Comparison of ENCODE assay signal across 9 mouse cellular contexts in the genomic region with DNA sequence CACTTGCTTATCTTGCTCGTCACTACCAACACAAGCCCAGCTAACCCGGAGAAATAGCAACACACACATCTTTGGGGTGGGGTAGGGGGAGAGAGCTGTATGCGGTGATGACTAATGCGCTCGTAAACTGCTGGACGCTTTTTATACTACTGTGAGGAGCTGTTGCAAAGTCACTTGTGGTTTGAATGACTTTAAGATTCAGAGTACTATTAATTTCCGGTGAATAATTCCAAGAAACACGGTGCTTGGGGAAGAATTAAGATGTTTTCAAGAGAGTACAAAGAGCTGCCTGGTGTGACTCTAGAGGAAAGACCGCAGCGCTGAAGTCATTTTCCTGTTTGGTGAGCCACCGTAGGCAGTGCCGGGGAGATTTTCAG. TPM values are rescaled to one million over a fixed set of nuclear protein-coding genes. Genes with fewer than 3 reads are reported as not detected.
DNase-seq lines count a peak whose midpoint lies in the region; ATAC-seq and TF ChIP-seq lines count a peak whose summit lies in the region.
"Had no signal": no experiment of that assay in that cellular context is flagged by ENCODE, and none has a peak within 500 bp of the region (broad histone marks: within the 10 kb centered on the region; RNA-seq: fewer than 3 reads in every experiment).

No protein-coding gene starts in this region.

- no peak for DNase-seq in lung, embryonic 14.5 days
- DNase-seq in lung, postnatal 10 days: no peak
- peak; percentile 73 for DNase-seq in T-cell, adult 2 months (ENCODE audit: low spot score)
- DNase-seq in skeletal muscle tissue, adult 2 months (ENCODE audit: low read depth, low spot score): peak; percentile 28
- no peak for DNase-seq in ovary, adult 18-20 months (ENCODE audit: low spot score)
- no peak for DNase-seq in gastrocnemius, postnatal 36 days
- DNase-seq in layer of hippocampus, postnatal 14 days (ENCODE audit: low spot score in 2 of 2): no peak
- DNase-seq: left cerebral cortex, postnatal 4 days had no signal

- H3K36me3 ChIP-seq in lung, embryonic 14.5 days (ENCODE audit: insufficient read depth): no peaks in the 10 kb centered on the region

- no peak for TF ChIP-seq CTCF in lung, embryonic 14.5 days (IDR thresholded peaks at IDR 0.05; ENCODE audit: low read depth)

- peak overlapping the region; percentile 4; the same call in 1 of the 2 replicates for H3K4me2 ChIP-seq in lung, embryonic 14.5 days

- ATAC-seq in lung, embryonic 14.5 days (ENCODE audit: insufficient read depth): no peak
- ATAC-seq in hematopoietic stem cell, adult 5-6 weeks (replicated peaks in 1 of 2; ENCODE audit: insufficient read depth in 1 of 2, low FRiP score in 2 of 2, low TSS enrichment in 1 of 2, low read depth in 1 of 2, poor library complexity in 2 of 2, severe bottlenecking in 2 of 2): peak; percentile 74 to 78

- H3K9me3 ChIP-seq in lung, embryonic 14.5 days (ENCODE audit: low read depth, low read length): no peaks in the 10 kb centered on the region

- no peak overlapping the region for H3K4me3 ChIP-seq in lung, embryonic 14.5 days (ENCODE audit: low read depth, low read length)

- H3K27ac ChIP-seq in lung, embryonic 14.5 days (ENCODE audit: low read depth): peak overlapping the region; percentile 22; the same call in 1 of the 2 replicates

- H3K9ac ChIP-seq in lung, embryonic 14.5 days: no peak overlapping the region

- peaks cover 19% of the 10 kb centered on the region for H3K4me1 ChIP-seq in lung, embryonic 14.5 days (ENCODE audit: insufficient read depth)

- H3K27me3 ChIP-seq in lung, embryonic 14.5 days (ENCODE audit: insufficient read depth, low read length): no peaks in the 10 kb centered on the region

- intact Hi-C loops in gastrocnemius, postnatal 36 days (cut with DNase I): no loop called here

- WGBS in lung, embryonic 14.5 days: 32% methylated on average over 12 of the region's 12 CpGs

RNA-seq across cellular contexts. Expression of a gene that starts 45.3 kb away (rescaled TPM):
- polyA plus RNA-seq in lung, embryonic 14.5 days (2014; fragmentation: Nextera tagmentation; extraction: Ambion mirVana): 41.5 and 48.3 TPM in 2 replicates
- 2.1 and 2.5 TPM in 2 replicates for total RNA-seq in hematopoietic stem cell, adult 5-6 weeks (2017)
- 10 to 100 TPM; 18.2 to 29.9 TPM for total RNA-seq in gastrocnemius, postnatal 36 days (2021)
- total RNA-seq in layer of hippocampus, postnatal 14 days (2021): 10 to 100 TPM; 37.1 to 38.4 TPM

Comparison
In these comparisons a context has a peak if more than half of its experiments do, and no peak if none do; other contexts are left out.
1. DNase-seq: peak in T-cell, adult 2 months (single experiment) and skeletal muscle tissue, adult 2 months (single experiment); none in lung, embryonic 14.5 days (single experiment), lung, postnatal 10 days (single experiment), ovary, adult 18-20 months (single experiment), gastrocnemius, postnatal 36 days (0 of 2) and layer of hippocampus, postnatal 14 days (0 of 2).